Mouse (Mus musculus): Measurements from ENCODE around the gene Nrros. TPM values are rescaled to one million over a fixed set of nuclear protein-coding genes. Genes with fewer than 3 reads are reported as not detected.

The Nrros gene
- 99.4 TPM for polyA plus RNA-seq (2017; shearing (Covaris generic))

DNA sequence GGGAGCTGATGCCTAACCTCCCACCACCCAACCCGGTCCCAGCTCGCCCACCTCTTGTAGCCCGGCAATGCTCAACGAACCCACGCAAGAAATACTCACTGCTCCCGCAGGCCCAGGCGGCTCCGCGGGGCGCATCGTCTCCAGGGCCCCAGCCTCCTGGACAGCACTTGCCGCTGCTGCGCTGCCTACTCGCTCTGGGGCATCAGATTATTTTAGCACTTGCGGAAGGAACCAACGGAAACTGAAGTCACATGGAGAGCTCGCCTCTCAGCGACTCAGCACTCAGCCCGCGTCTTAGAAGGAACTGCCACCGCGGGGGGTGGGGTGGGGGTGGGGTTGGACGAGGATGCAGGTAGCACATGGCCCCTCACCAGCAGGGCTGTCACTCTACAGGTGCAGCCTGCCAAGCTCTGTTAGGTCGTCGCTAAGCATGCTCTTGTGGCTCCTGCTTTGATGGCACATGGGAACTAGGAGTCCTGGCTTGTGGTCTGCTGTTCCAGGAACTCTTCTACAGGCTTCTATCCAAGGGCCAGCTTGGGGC is at the start of gene Nrros:
TSS of gene Nrros (minus strand) at position 314 of the 541 bp plus-strand sequence.

DNA sequence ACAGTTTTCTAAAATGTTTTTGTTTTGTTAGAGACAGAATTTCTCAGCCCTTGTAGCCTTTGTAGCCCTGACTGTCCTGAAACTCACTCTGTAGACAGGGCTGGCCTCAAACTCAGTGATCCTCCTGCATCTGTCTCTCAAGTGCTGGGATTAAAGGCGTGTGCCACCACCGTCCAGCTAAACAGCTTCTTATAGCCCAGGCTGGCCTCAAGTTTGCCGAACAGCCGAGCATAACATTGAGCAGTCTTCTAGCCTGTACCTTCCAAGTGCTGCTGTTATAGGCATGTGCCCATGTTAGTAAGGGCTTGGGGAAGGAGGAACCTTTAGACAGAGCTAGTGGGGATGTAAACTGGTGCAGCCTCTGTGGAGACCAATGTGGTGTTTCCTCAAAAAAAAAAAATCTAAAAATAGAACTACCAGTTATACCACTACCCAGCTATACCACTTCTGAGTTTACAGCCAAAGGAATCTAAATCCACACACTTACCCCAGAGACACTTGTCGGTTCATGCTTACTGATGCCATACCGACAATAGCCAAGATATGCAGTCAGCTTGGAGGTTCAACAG is 14.0 kb upstream of the Nrros start, which contains the start of gene Bex6:
TSS of gene Bex6 (plus strand) at position 491 of the 569 bp plus-strand sequence.

DNA sequence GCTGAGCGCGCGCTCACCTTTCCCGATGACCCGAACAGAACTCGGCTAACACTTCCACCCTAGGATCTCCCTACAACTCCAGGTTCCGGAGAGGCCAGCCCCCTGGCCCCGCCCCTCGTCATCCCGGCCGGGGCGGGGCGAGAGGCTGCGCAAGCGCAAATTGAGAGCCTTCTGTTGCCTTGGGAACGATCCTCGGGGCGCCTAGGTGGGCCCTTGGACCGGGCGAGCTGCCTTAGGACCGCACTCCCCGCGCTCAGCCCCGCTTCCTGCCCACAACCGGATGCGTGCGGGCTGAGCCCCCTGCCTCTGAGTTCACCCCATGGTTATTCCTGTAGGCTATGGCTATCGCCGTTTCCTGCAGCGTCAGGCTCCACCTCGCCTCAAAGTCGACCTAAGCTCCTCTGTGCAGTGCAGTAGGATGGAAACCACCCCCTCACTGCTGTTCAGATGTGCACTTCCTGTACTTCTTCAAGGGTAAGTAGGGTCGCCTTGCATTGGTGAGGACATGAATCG is 65.7 kb downstream of the Nrros start, which contains the start of the genes Pigx and Cep19:
TSS of gene Pigx (minus strand) at position 103 of the 513 bp plus-strand sequence.
TSS of gene Cep19 (plus strand) at position 163 of the 513 bp plus-strand sequence.

Other genes with a start within 250 kb of the Nrros start
- 0.89 TPM for gene Pigz, start 231.7 kb downstream of the Nrros start, polyA plus RNA-seq (2017; shearing (Covaris generic))
- gene 0610012G03Rik, start 217.1 kb downstream of the Nrros start, polyA plus RNA-seq (2017; shearing (Covaris generic)) = 4.8 TPM
- gene Ncbp2, start 217.1 kb downstream of the Nrros start, polyA plus RNA-seq (2017; shearing (Covaris generic)) = 57.3 TPM
- 17.5 TPM for gene Senp5, start 162.3 kb downstream of the Nrros start, polyA plus RNA-seq (2017; shearing (Covaris generic))
- gene Pak2, start 86.3 kb downstream of the Nrros start, polyA plus RNA-seq (2017; shearing (Covaris generic)) = 89.8 TPM
- 142 TPM for gene Pigx, start 65.9 kb downstream of the Nrros start, polyA plus RNA-seq (2017; shearing (Covaris generic))
- gene Cep19, start 65.8 kb downstream of the Nrros start, polyA plus RNA-seq (2017; shearing (Covaris generic)) = 44.3 TPM
- gene Bex6, start 14.2 kb upstream of the Nrros start, polyA plus RNA-seq (2017; shearing (Covaris generic)) = not detected
- 2.4 TPM for gene Fbxo45, start 81.6 kb upstream of the Nrros start, polyA plus RNA-seq (2017; shearing (Covaris generic))
- gene Wdr53, start 81.6 kb upstream of the Nrros start, polyA plus RNA-seq (2017; shearing (Covaris generic)) = 25.0 TPM
- gene Smco1, start 105.9 kb upstream of the Nrros start, polyA plus RNA-seq (2017; shearing (Covaris generic)) = not detected
- 14.9 TPM for gene Rnf168, start 111.9 kb upstream of the Nrros start, polyA plus RNA-seq (2017; shearing (Covaris generic))
- 31.5 TPM for gene Ubxn7, start 166.7 kb upstream of the Nrros start, polyA plus RNA-seq (2017; shearing (Covaris generic))
- not detected for gene Tm4sf19, start 234.9 kb upstream of the Nrros start, polyA plus RNA-seq (2017; shearing (Covaris generic))

Data from activated CD4-positive, CD25-positive, alpha-beta regulatory T cell, adult 9 weeks (primary cell).